Mouse (Mus musculus) liver, embryonic 12.5 days (tissue): ENCODE results near the gene Rab3b. TPM values are rescaled to one million over a fixed set of nuclear protein-coding genes. Genes with fewer than 3 reads are reported as not detected.
"Not testable (repeated sequence)": the region's sequence is repeated elsewhere in the genome, so short reads cannot be mapped to it uniquely, and the experiment has no call there.

Source experiments
- ATAC-seq: fragments of 200-750 bp; cut with Nextera tagmentation; 2 replicates; pipeline ENCODE4 v1.8.0; 2017; ENCODE audit warnings: moderate number of reproducible peaks, mild to moderate bottlenecking, moderate library complexity
- H3K27ac ChIP-seq: fragments of 300-500 bp; sonication (generic); 2 replicates; pipeline ENCODE4 v1.5.1; 2016; ENCODE audit warnings: mild to moderate bottlenecking
- H3K27me3 ChIP-seq: fragments of 300-500 bp; sonication (generic); replicated peaks from 2 replicates; pipeline ENCODE4 v1.6.1; 2016; ENCODE audit warnings: mild to moderate bottlenecking, moderate library complexity
- H3K36me3 ChIP-seq: fragments of 300-500 bp; sonication (generic); 2 replicates; pipeline ENCODE4 v1.6.1; 2016; ENCODE audit warnings: mild to moderate bottlenecking, moderate library complexity
- H3K4me1 ChIP-seq: fragments of 300-500 bp; sonication (generic); 2 replicates; pipeline ENCODE4 v1.6.1; 2016
- H3K4me2 ChIP-seq: fragments of 300-500 bp; sonication (generic); 2 replicates; pipeline ENCODE4 v1.6.1; 2016; ENCODE audit warnings: mild to moderate bottlenecking, moderate library complexity
- H3K4me3 ChIP-seq: fragments of 300-500 bp; sonication (generic); 2 replicates; pipeline ENCODE4 v1.5.1; 2016; ENCODE audit warnings: mild to moderate bottlenecking, moderate library complexity
- H3K9ac ChIP-seq: fragments of 300-500 bp; sonication (generic); 2 replicates; pipeline ENCODE4 v1.6.1; 2016; ENCODE audit warnings: mild to moderate bottlenecking, moderate library complexity
- H3K9me3 ChIP-seq: fragments of 300-500 bp; sonication (generic); replicated peaks from 2 replicates; pipeline ENCODE4 v1.6.1; 2016; ENCODE audit warnings: mild to moderate bottlenecking, moderate library complexity
- WGBS: fragments of 180-500 bp; shearing (Covaris S2); methylation state at CpG from one replicate; pipeline ENCODE4 v1.1.7; 2016; ENCODE audit not compliant: insufficient replicate concordance; 5-methylcytosine and 5-hydroxymethylcytosine counted together
- polyA plus RNA-seq: library from polyadenylated mRNA; unstranded; fragments of >200 nt; fragmentation: Nextera tagmentation; extraction: Ambion mirVana; gene quantifications from 2 replicates; pipeline ENCODE4 v1.2.1, GENCODE M21; 2016

Gene Rab3b
- polyA plus RNA-seq, 1 experiment from 2014 or later = 4.0 TPM

GRCm38 (mm10) chr4:108902886-108903285 lies 24.0 kb downstream of the Rab3b start:
- no peak overlapping the region for H3K4me2 ChIP-seq
- no peak for ATAC-seq
- H3K9me3 ChIP-seq = no peaks in the 10 kb centered on the region
- H3K27me3 ChIP-seq = peaks cover 27% of the 10 kb centered on the region; the same call in 1 of the 2 replicates
- H3K9ac ChIP-seq = no peak overlapping the region
- H3K27ac ChIP-seq = no peak overlapping the region
- no peaks in the 10 kb centered on the region for H3K36me3 ChIP-seq
- no peak overlapping the region for H3K4me3 ChIP-seq
- no peaks in the 10 kb centered on the region for H3K4me1 ChIP-seq
- 76% methylated on average over 9 of the region's 9 CpGs for WGBS

DNA sequence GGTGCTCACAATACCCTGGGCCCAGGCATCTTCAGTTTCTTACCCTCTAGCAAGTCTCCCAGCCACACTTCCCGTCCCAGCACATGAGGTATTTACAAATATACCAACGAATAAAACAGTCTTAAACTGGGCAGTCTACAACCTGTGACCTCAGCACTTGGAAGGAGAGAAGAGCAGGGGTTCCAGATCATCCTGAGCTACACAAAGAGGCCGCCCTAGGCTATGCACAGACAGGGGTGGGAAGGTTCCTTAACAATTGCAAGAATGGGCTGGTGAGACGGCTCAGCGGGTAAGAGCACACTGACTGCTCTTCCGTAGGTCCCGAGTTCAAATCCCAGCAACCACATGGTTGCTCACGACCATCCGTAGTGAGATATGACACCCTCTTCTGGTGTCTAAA lies 24.5 kb downstream of the Rab3b start:
- ATAC-seq = no peak
- Histone ChIP-seq H3K27ac (no peak overlapping the region), H3K4me2 (no peak overlapping the region), H3K4me3 (no peak overlapping the region), H3K27me3 (peaks cover 27% of the 10 kb centered on the region; the same call in 1 of the 2 replicates), H3K9ac (no peak overlapping the region), H3K36me3 (no peaks in the 10 kb centered on the region), H3K4me1 (no peaks in the 10 kb centered on the region), H3K9me3 (no peaks in the 10 kb centered on the region)
- 71% methylated on average over 9 of the region's 9 CpGs for WGBS

DNA sequence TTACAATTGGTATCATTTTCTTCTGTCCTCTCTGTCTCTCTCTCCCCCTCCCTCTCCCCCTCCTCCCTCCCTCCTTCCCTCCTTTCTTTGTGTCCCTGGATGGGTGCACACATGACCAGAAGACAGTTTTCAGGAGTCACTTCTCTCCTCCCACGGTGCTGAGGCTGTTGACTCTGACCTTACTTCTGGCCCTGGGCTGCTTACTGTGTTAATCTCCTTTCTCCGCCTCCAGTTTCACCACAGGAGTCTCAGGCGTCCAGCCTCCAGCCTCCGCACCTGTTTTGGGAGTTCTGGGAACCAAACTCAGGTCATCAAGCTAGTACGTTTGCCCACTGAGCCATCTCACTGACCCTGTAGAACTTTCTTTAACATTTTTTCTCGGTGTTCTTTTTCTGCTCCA lies 25.2 kb downstream of the Rab3b start:
- H3K9ac ChIP-seq = no peak overlapping the region
- H3K4me1 ChIP-seq = no peaks in the 10 kb centered on the region
- peaks cover 27% of the 10 kb centered on the region; the same call in 1 of the 2 replicates for H3K27me3 ChIP-seq
- H3K36me3 ChIP-seq = no peaks in the 10 kb centered on the region
- no peaks in the 10 kb centered on the region for H3K9me3 ChIP-seq
- WGBS = 55% methylated on average over 6 of the region's 6 CpGs
- no peak overlapping the region for H3K27ac ChIP-seq
- ATAC-seq = no peak
- no peak overlapping the region for H3K4me2 ChIP-seq
- H3K4me3 ChIP-seq = no peak overlapping the region

- H3K4me2 ChIP-seq = no peak overlapping the region
- no peak overlapping the region for H3K4me3 ChIP-seq
- WGBS = 73% methylated on average over 10 of the region's 10 CpGs
- H3K9me3 ChIP-seq = no peaks in the 10 kb centered on the region
- H3K9ac ChIP-seq = no peak overlapping the region
- peaks cover 27% of the 10 kb centered on the region; the same call in 1 of the 2 replicates for H3K27me3 ChIP-seq
- no peak for ATAC-seq
- H3K27ac ChIP-seq = no peak overlapping the region
- no peaks in the 10 kb centered on the region for H3K4me1 ChIP-seq
- no peaks in the 10 kb centered on the region for H3K36me3 ChIP-seq
Observed at GRCm38 (mm10) chr4:108904790-108905189, 25.9 kb downstream of the Rab3b start.

GRCm38 (mm10) chr4:108905859-108906258 lies 27.0 kb downstream of the Rab3b start:
- no peak for ATAC-seq
- Histone ChIP-seq H3K27me3 (peaks cover 27% of the 10 kb centered on the region; the same call in 1 of the 2 replicates), H3K9ac (no peak overlapping the region), H3K4me3 (no peak overlapping the region), H3K4me1 (no peaks in the 10 kb centered on the region), H3K36me3 (no peaks in the 10 kb centered on the region), H3K4me2 (no peak overlapping the region), H3K27ac (no peak overlapping the region), H3K9me3 (no peaks in the 10 kb centered on the region)
- 32% methylated on average over 6 of the region's 6 CpGs for WGBS

- no peaks in the 10 kb centered on the region for H3K4me1 ChIP-seq
- no peaks in the 10 kb centered on the region for H3K36me3 ChIP-seq
- H3K9me3 ChIP-seq = no peaks in the 10 kb centered on the region
- H3K27me3 ChIP-seq = peaks cover 24% of the 10 kb centered on the region; the same call in 1 of the 2 replicates
- no peak for ATAC-seq
- H3K27ac ChIP-seq = no peak overlapping the region
- H3K4me3 ChIP-seq = no peak overlapping the region
- H3K9ac ChIP-seq = no peak overlapping the region
- no peak overlapping the region for H3K4me2 ChIP-seq
Observed at GRCm38 (mm10) chr4:108907475-108907874, 28.6 kb downstream of the Rab3b start.

- H3K9me3 ChIP-seq = no peaks in the 10 kb centered on the region
- no peak overlapping the region for H3K4me3 ChIP-seq
- H3K27ac ChIP-seq = no peak overlapping the region
- H3K9ac ChIP-seq = no peak overlapping the region
- H3K27me3 ChIP-seq = peaks cover 17% of the 10 kb centered on the region; the same call in 1 of the 2 replicates
- H3K4me1 ChIP-seq = no peaks in the 10 kb centered on the region
- 41% methylated on average over 8 of the region's 8 CpGs for WGBS
- no peaks in the 10 kb centered on the region for H3K36me3 ChIP-seq
- ATAC-seq = no peak
- H3K4me2 ChIP-seq = no peak overlapping the region
Observed at GRCm38 (mm10) chr4:108909872-108910425, 31.1 kb downstream of the Rab3b start.

GRCm38 (mm10) chr4:108911866-108912265 lies 33.0 kb downstream of the Rab3b start:
- ATAC-seq = no peak
- Histone ChIP-seq H3K27ac (no peak overlapping the region), H3K27me3 (0 out of 2 replicates have a peak, but pooled peaks cover 3% of the 10 kb centered on the region), H3K36me3 (no peaks in the 10 kb centered on the region), H3K9me3 (no peaks in the 10 kb centered on the region), H3K4me3 (no peak overlapping the region), H3K4me1 (no peaks in the 10 kb centered on the region), H3K9ac (no peak overlapping the region), H3K4me2 (no peak overlapping the region)
- 46% methylated on average over 2 of the region's 2 CpGs for WGBS

GRCm38 (mm10) chr4:108913180-108913579 lies 34.3 kb downstream of the Rab3b start:
- no peak overlapping the region for H3K27ac ChIP-seq
- H3K4me3 ChIP-seq = no peak overlapping the region
- no peaks in the 10 kb centered on the region for H3K27me3 ChIP-seq
- no peaks in the 10 kb centered on the region for H3K9me3 ChIP-seq
- H3K4me1 ChIP-seq = no peaks in the 10 kb centered on the region
- WGBS = 60% methylated on average over 2 of the region's 2 CpGs
- no peak overlapping the region for H3K9ac ChIP-seq
- no peak for ATAC-seq
- H3K36me3 ChIP-seq = no peaks in the 10 kb centered on the region
- no peak overlapping the region for H3K4me2 ChIP-seq

GRCm38 (mm10) chr4:108914391-108914790 lies 35.5 kb downstream of the Rab3b start:
- Histone ChIP-seq H3K9me3 (no peaks in the 10 kb centered on the region), H3K4me1 (no peaks in the 10 kb centered on the region), H3K4me3 (no peak overlapping the region), H3K4me2 (no peak overlapping the region), H3K9ac (no peak overlapping the region), H3K27me3 (no peaks in the 10 kb centered on the region), H3K27ac (no peak overlapping the region), H3K36me3 (no peaks in the 10 kb centered on the region)
- ATAC-seq = no peak
- 55% methylated on average over 6 of the region's 6 CpGs for WGBS

DNA sequence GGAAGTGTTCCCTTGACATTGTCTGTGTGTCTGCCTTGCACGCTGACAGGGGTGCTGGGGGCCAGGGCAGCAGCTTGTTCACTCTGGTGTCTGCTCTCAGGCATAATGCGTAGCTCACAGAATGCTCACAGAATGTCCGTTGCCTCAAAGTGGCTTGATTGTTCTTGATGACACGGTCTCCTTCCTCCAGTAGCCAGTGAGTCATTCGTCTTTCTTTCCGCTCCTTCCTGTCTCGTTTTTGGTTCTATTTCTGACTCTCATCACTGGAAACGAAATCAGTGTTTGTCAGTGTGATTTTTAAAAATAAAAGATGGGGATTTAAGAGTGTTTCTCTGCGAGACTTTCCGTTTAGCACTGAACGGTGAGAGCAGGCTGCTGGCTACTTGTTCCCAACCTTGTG lies 36.2 kb downstream of the Rab3b start:
- WGBS = 49% methylated on average over 11 of the region's 11 CpGs
- Histone ChIP-seq H3K27ac (no peak overlapping the region), H3K4me1 (no peaks in the 10 kb centered on the region), H3K4me2 (no peak overlapping the region), H3K36me3 (no peaks in the 10 kb centered on the region), H3K4me3 (no peak overlapping the region), H3K27me3 (no peaks in the 10 kb centered on the region), H3K9ac (no peak overlapping the region), H3K9me3 (no peaks in the 10 kb centered on the region)
- ATAC-seq = no peak

DNA sequence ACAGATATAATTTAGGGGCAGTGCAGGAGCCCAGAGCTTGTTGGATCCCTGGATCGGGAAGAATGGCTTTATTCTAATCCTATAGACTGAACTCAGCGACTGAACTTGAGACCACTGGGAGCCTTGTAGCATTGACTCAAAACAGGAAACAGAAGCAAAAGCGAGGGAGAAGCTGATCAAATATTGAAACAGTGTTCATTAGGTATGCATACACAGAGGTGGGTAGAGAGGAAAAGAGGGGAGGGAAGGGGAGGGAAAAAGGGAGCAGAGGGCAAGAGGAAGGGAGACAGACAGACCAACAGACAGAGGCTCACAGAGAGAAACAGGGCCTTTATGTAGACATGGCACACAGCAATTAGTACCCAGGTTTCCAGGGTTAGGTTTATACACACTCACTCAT lies 38.8 kb downstream of the Rab3b start:
- H3K27ac ChIP-seq = no peak overlapping the region
- no peaks in the 10 kb centered on the region for H3K36me3 ChIP-seq
- H3K27me3 ChIP-seq = no peaks in the 10 kb centered on the region
- no peaks in the 10 kb centered on the region for H3K9me3 ChIP-seq
- H3K4me2 ChIP-seq = no peak overlapping the region
- 45% methylated on average over 3 of the region's 3 CpGs for WGBS
- H3K9ac ChIP-seq = no peak overlapping the region
- no peak overlapping the region for H3K4me3 ChIP-seq
- H3K4me1 ChIP-seq = no peaks in the 10 kb centered on the region
- no peak for ATAC-seq

- H3K4me2 ChIP-seq, H3K4me1 ChIP-seq, H3K27me3 ChIP-seq, H3K9ac ChIP-seq, H3K27ac ChIP-seq, H3K9me3 ChIP-seq, H3K36me3 ChIP-seq, H3K4me3 ChIP-seq, ATAC-seq: not testable (repeated sequence)
- 72% methylated on average over 9 of the region's 9 CpGs for WGBS
Observed at GRCm38 (mm10) chr4:108927945-108928344, 49.1 kb downstream of the Rab3b start.
